Mouse (Mus musculus) CH12.LX (cell line): ENCODE measurements around the gene Adam21. TPM values are rescaled to one million over a fixed set of nuclear protein-coding genes. Genes with fewer than 3 reads are reported as not detected.

Source experiments
- DNase-seq: peaks from one replicate; pipeline ENCODE4 v3.0.0-alpha.2; 2013; ENCODE audit errors: extremely low read depth
- H3K27ac ChIP-seq: 2 replicates; pipeline ENCODE4 v1.5.1; 2012; ENCODE audit warnings: low read depth, mild to moderate bottlenecking, control low read depth, moderate library complexity; ENCODE audit not compliant: insufficient read depth
- H3K27me3 ChIP-seq: replicated peaks from 2 replicates; pipeline ENCODE3; 2012; ENCODE audit warnings: inconsistent platforms
- H3K36me3 ChIP-seq, 2 experiments: replicated peaks in 1 of 2; 2 replicates each; pipeline versions ENCODE3 to v1.6.1; 2012; ENCODE audit warnings: inconsistent platforms in 1 of 2, low read length in 1 of 2, mild to moderate bottlenecking in 1 of 2, mixed read lengths in 1 of 2, moderate library complexity in 1 of 2; ENCODE audit not compliant: control insufficient read depth in 1 of 2, insufficient read depth in 1 of 2
- H3K4me1 ChIP-seq, 2 experiments: 2 replicates each; pipeline ENCODE4 v1.6.1; 2012; ENCODE audit warnings: inconsistent platforms in 1 of 2, moderate library complexity in 1 of 2; ENCODE audit not compliant: insufficient read depth in 2 of 2, control insufficient read depth in 1 of 2
- H3K4me2 ChIP-seq: 2 replicates; pipeline ENCODE4 v1.6.1; 2012; ENCODE audit warnings: low read depth, mild to moderate bottlenecking, control low read depth; ENCODE audit not compliant: poor library complexity, insufficient read depth, severe bottlenecking
- H3K4me3 ChIP-seq, 3 experiments: fragments of 150-350 bp in 1 of 3; sonication (generic) in 1 of 3; replicated peaks in 1 of 3; 2 replicates each; pipeline versions ENCODE3 to v1.5.1; 2011 to 2012; ENCODE audit warnings: low read depth in 2 of 3, low read length in 2 of 3, mild to moderate bottlenecking in 2 of 3, moderate library complexity in 2 of 3, control low read depth in 1 of 3, improper control_type of control experiment in 1 of 3, inconsistent platforms in 1 of 3, mixed read lengths in 1 of 3; ENCODE audit not compliant: poor library complexity in 1 of 3
- H3K79me2 ChIP-seq: replicated peaks from 2 replicates; pipeline ENCODE4 v1.6.1; 2012; ENCODE audit warnings: mild to moderate bottlenecking, moderate library complexity; ENCODE audit not compliant: control insufficient read depth, poor library complexity, insufficient read depth, severe bottlenecking; ENCODE audit errors: extremely low read depth
- H3K9ac ChIP-seq: 2 replicates; pipeline ENCODE4 v1.6.1; 2012; ENCODE audit warnings: low read depth, mild to moderate bottlenecking, control low read depth, moderate library complexity; ENCODE audit not compliant: insufficient read depth
- H3K9me3 ChIP-seq: replicated peaks from 2 replicates; pipeline ENCODE3; 2012; ENCODE audit warnings: low read length, inconsistent platforms, mixed read lengths
- BHLHE40 ChIP-seq: IDR thresholded peaks from 2 replicates; pipeline ENCODE4 v1.6.1; 2011; ENCODE audit warnings: mild to moderate bottlenecking, low read depth, low read length, improper control_type of control experiment
- CHD1 ChIP-seq: IDR thresholded peaks from 2 replicates; pipeline ENCODE4 v1.6.1; 2012; ENCODE audit warnings: low read depth, low read length, improper control_type of control experiment, inconsistent platforms
- CHD2 ChIP-seq: IDR thresholded peaks from 2 replicates; pipeline ENCODE4 v1.6.1; 2011; ENCODE audit warnings: low read length, improper control_type of control experiment
- CTCF ChIP-seq, 2 experiments: IDR thresholded peaks in 1 of 2; conservative IDR thresholded peaks in 1 of 2; 2 replicates each; pipeline ENCODE4 v1.5.1; 2011 to 2012; ENCODE audit warnings: low read depth in 2 of 2, low read length in 2 of 2, improper control_type of control experiment in 1 of 2, inconsistent platforms in 1 of 2, mild to moderate bottlenecking in 1 of 2, moderate library complexity in 1 of 2
- E2F4 ChIP-seq: IDR thresholded peaks from 2 replicates; pipeline ENCODE4 v1.6.1; 2011; ENCODE audit warnings: low read depth, low read length, improper control_type of control experiment; ENCODE audit not compliant: insufficient replicate concordance
- ELF1 ChIP-seq: IDR thresholded peaks from 2 replicates; pipeline ENCODE4 v1.6.1; 2014; ENCODE audit warnings: low read depth, mild to moderate bottlenecking, inconsistent platforms, low read length, improper control_type of control experiment
- EP300 ChIP-seq: IDR thresholded peaks from 2 replicates; pipeline ENCODE4 v1.6.1; 2011; ENCODE audit warnings: low read length, improper control_type of control experiment
- ETS1 ChIP-seq: conservative IDR thresholded peaks from 2 replicates; pipeline ENCODE4 v1.6.1; 2012; ENCODE audit warnings: low read depth, mild to moderate bottlenecking, inconsistent platforms, low read length, improper control_type of control experiment, moderate library complexity
- GABPA ChIP-seq: IDR thresholded peaks from 2 replicates; pipeline ENCODE4 v1.6.1; 2012; ENCODE audit warnings: low read depth, low read length, improper control_type of control experiment, inconsistent platforms; ENCODE audit not compliant: insufficient replicate concordance
- HCFC1 ChIP-seq: IDR thresholded peaks from 2 replicates; pipeline ENCODE4 v1.6.1; 2012; ENCODE audit warnings: low read depth, mild to moderate bottlenecking, inconsistent platforms, low read length, improper control_type of control experiment
- IRF4 ChIP-seq: IDR thresholded peaks from 2 replicates; pipeline ENCODE4 v1.6.1; 2014; ENCODE audit warnings: low read depth, mild to moderate bottlenecking, inconsistent platforms, low read length, improper control_type of control experiment
- JUN ChIP-seq: IDR thresholded peaks from 2 replicates; pipeline ENCODE4 v1.6.1; 2011; ENCODE audit warnings: low read depth, mild to moderate bottlenecking, low read length, improper control_type of control experiment, moderate library complexity; ENCODE audit not compliant: insufficient read depth
- JUND ChIP-seq: conservative IDR thresholded peaks from 2 replicates; pipeline ENCODE4 v1.6.1; 2011; ENCODE audit warnings: low read depth, low read length, improper control_type of control experiment
- KAT2A ChIP-seq: IDR thresholded peaks from 2 replicates; pipeline ENCODE4 v1.6.1; 2012; ENCODE audit warnings: low read length, improper control_type of control experiment, inconsistent platforms; ENCODE audit not compliant: insufficient replicate concordance
- MAFK ChIP-seq: IDR thresholded peaks from 2 replicates; pipeline ENCODE4 v1.6.1; 2011; ENCODE audit warnings: low read length, improper control_type of control experiment; ENCODE audit not compliant: insufficient replicate concordance
- MAX ChIP-seq: IDR thresholded peaks from 2 replicates; pipeline ENCODE4 v1.6.1; 2011; ENCODE audit warnings: low read length, improper control_type of control experiment
- MAZ ChIP-seq: IDR thresholded peaks from 2 replicates; pipeline ENCODE4 v1.6.1; 2012; ENCODE audit warnings: low read depth, mild to moderate bottlenecking, inconsistent platforms, low read length, improper control_type of control experiment, moderate library complexity
- MEF2A ChIP-seq: IDR thresholded peaks from 2 replicates; pipeline ENCODE4 v1.6.1; 2014; ENCODE audit warnings: low read depth, mild to moderate bottlenecking, inconsistent platforms, low read length, improper control_type of control experiment, borderline replicate concordance
- MXI1 ChIP-seq: IDR thresholded peaks from 2 replicates; pipeline ENCODE4 v1.6.1; 2011; ENCODE audit warnings: mild to moderate bottlenecking, low read depth, low read length, improper control_type of control experiment
- MYC ChIP-seq: IDR thresholded peaks from 2 replicates; pipeline ENCODE4 v1.6.1; 2011; ENCODE audit warnings: low read depth, mild to moderate bottlenecking, improper control_type of control experiment, low read length
- NELFE ChIP-seq: IDR thresholded peaks from 2 replicates; pipeline ENCODE4 v1.6.1; 2011; ENCODE audit warnings: low read depth, low read length, improper control_type of control experiment
- NRF1 ChIP-seq: IDR thresholded peaks from 2 replicates; pipeline ENCODE4 v1.6.1; 2014; ENCODE audit warnings: low read depth, mild to moderate bottlenecking, inconsistent platforms, low read length, improper control_type of control experiment, moderate library complexity
- PAX5 ChIP-seq: IDR thresholded peaks from 2 replicates; pipeline ENCODE4 v1.6.1; 2012; ENCODE audit warnings: low read length, inconsistent platforms, mixed read lengths
- POLR2A ChIP-seq: IDR thresholded peaks from 2 replicates; pipeline ENCODE4 v1.6.1; 2011; ENCODE audit warnings: low read depth, mild to moderate bottlenecking, improper control_type of control experiment, low read length
- POLR2AphosphoS2 ChIP-seq: IDR thresholded peaks from 2 replicates; pipeline ENCODE4 v1.6.1; 2011; ENCODE audit warnings: low read depth, low read length, improper control_type of control experiment
- RAD21 ChIP-seq: IDR thresholded peaks from 2 replicates; pipeline ENCODE4 v1.6.1; 2011; ENCODE audit warnings: low read depth, mild to moderate bottlenecking, low read length, improper control_type of control experiment, moderate library complexity
- RCOR1 ChIP-seq: conservative IDR thresholded peaks from 2 replicates; pipeline ENCODE4 v1.6.1; 2012; ENCODE audit warnings: low read depth, mild to moderate bottlenecking, inconsistent platforms, low read length, improper control_type of control experiment
- SIN3A ChIP-seq: IDR thresholded peaks from 2 replicates; pipeline ENCODE4 v1.6.1; 2012; ENCODE audit warnings: low read length, improper control_type of control experiment, inconsistent platforms
- SMC3 ChIP-seq: IDR thresholded peaks from 2 replicates; pipeline ENCODE4 v1.6.1; 2011; ENCODE audit warnings: low read depth, low read length, improper control_type of control experiment
- TBP ChIP-seq: conservative IDR thresholded peaks from 2 replicates; pipeline ENCODE4 v1.6.1; 2011; ENCODE audit warnings: low read depth, low read length, improper control_type of control experiment
- TCF12 ChIP-seq: IDR thresholded peaks from 2 replicates; pipeline ENCODE4 v1.6.1; 2014; ENCODE audit warnings: low read depth, mild to moderate bottlenecking, inconsistent platforms, low read length, improper control_type of control experiment
- UBTF ChIP-seq: IDR thresholded peaks from 2 replicates; pipeline ENCODE4 v1.6.1; 2012; ENCODE audit warnings: low read depth, mild to moderate bottlenecking, inconsistent platforms, low read length, improper control_type of control experiment, moderate library complexity
- USF1 ChIP-seq: IDR thresholded peaks from 2 replicates; pipeline ENCODE4 v1.6.1; 2014; ENCODE audit warnings: low read depth, mild to moderate bottlenecking, inconsistent platforms, low read length, improper control_type of control experiment
- USF2 ChIP-seq: conservative IDR thresholded peaks from 2 replicates; pipeline ENCODE4 v1.6.1; 2011; ENCODE audit warnings: low read depth, low read length, improper control_type of control experiment
- ZC3H11A ChIP-seq: IDR thresholded peaks from 2 replicates; pipeline ENCODE4 v1.6.1; 2012; ENCODE audit warnings: low read depth, mild to moderate bottlenecking, inconsistent platforms, low read length, improper control_type of control experiment
- ZKSCAN1 ChIP-seq: IDR thresholded peaks from 2 replicates; pipeline ENCODE4 v1.6.1; 2012; ENCODE audit warnings: low read depth, inconsistent platforms, low read length, improper control_type of control experiment, borderline replicate concordance
- ZMIZ1 ChIP-seq: IDR thresholded peaks from 2 replicates; pipeline ENCODE4 v1.6.1; 2012; ENCODE audit warnings: low read depth, mild to moderate bottlenecking, inconsistent platforms, low read length, improper control_type of control experiment
- ZNF384 ChIP-seq: IDR thresholded peaks from 2 replicates; pipeline ENCODE4 v1.6.1; 2012; ENCODE audit warnings: low read depth, low read length, improper control_type of control experiment, inconsistent platforms
- dilution Hi-C: fragments of 300-500 bp; cut with MboI; formaldehyde crosslinking; loops from 2 replicates; pipeline ENCODE4 v1.14.3; 2020; ENCODE audit warnings: low sequenced_read_pairs; ENCODE audit not compliant: extremely low pct_unique_long_range_greater_than_20kb, extremely low pct_ligation_motif_present
- in situ Hi-C: fragments of 300-500 bp; cut with MboI; formaldehyde crosslinking; loops from 3 replicates; pipeline ENCODE4 v1.14.3; 2019; ENCODE audit warnings: low sequenced_read_pairs, low pct_ligation_motif_present, low pct_unique_long_range_greater_than_20kb, mixed read lengths
- polyA plus RNA-seq: library from polyadenylated mRNA; unstranded; fragments of >175 nt; gene quantifications from 2 replicates; pipeline ENCODE4 v1.2.1, GENCODE M21; 2012; ENCODE audit warnings: low read depth; ENCODE audit not compliant: insufficient read length
- total RNA-seq, 2 experiments: library from RNA; depleted of rRNA; stranded (reverse); fragments of 300-350 nt in 1 of 2; fragments of >200 nt in 1 of 2; gene quantifications; 2 replicates each; pipeline ENCODE4 v1.2.3; 2012 to 2014

Gene Adam21
- total and polyA plus RNA-seq, 3 experiments, result 0.07 TPM; not detected in 2

DNA sequence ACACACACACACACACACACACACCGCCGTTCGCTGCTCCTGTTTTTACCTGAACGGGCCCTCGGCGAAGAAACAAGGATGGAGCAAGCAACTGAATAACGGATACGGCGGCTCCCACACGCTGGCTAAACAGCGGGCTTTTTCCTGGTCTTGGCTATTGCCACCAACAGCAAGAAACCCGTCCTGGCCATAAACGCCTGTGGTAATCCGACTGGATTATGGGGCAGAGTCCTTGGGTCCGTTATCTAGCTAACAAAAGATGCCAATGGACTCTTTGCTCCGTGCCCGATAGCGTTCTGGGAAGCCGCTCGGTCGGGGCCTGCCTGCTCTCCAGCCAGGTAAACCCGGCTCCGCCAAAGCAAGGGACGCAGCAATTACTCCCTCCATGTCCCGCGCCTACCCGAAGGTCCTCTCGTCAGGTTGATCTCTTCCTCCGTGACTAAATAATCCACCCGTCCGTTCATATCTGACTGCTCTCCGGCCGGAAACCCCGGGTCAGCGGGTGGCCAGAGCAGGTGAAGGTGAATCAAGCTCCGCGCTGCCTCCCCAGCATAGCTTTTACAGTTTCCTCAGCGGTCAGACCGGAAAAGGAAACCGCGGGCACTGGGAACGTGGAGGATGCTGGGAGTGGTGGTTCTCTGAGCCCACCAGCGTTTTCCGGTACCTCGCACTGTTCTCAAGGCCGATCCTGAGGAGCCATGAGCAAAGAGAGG is 35.8 kb downstream of the Adam21 start, which contains the start of the genes Gm20498 and Synj2bp:
Gene Gm20498, minus strand, starts transcription at position 590 of the 713 bp plus-strand sequence.
Gene Synj2bp, minus strand, starts transcription at position 596 of the 713 bp plus-strand sequence.
- H3K79me2 ChIP-seq, result peaks cover 22% of the 10 kb centered on the region
- peak within 1 kb of the TSS; percentile 90; the same call in 1 of the 2 replicates for H3K4me2 ChIP-seq
- peaks cover 2 to 18% of the 10 kb centered on the region in 2 experiments; a peak in 3 of 4 replicates for H3K4me1 ChIP-seq
- H3K27ac ChIP-seq, result peak within 1 kb of the TSS; percentile 25
- dilution Hi-C loops (no loop called here), in situ Hi-C loops (no loop called here)
- H3K4me3 ChIP-seq, result peak within 1 kb of the TSS; percentile 65 to 86 (median 85)
- no peaks in the 10 kb centered on the region for H3K9me3 ChIP-seq
- H3K36me3 ChIP-seq, result peaks cover 0 to 5% of the 10 kb centered on the region in 2 experiments
- peak within 1 kb of the TSS; percentile 87 for H3K9ac ChIP-seq
- TF ChIP-seq ZMIZ1, result peak; percentile 69; the same call in 1 of the 2 replicates
- no peak for TF ChIP-seq SMC3
- no peak; the same call in 1 of the 2 replicates for TF ChIP-seq MEF2A
- TF ChIP-seq USF2, result no peak
- no peak for TF ChIP-seq PAX5
- peak; percentile 89; the same call in 1 of the 2 replicates for TF ChIP-seq KAT2A
- peak; percentile 83 for TF ChIP-seq POLR2AphosphoS2
- no peak for TF ChIP-seq MAZ
- TF ChIP-seq ZC3H11A, result no peak
- TF ChIP-seq POLR2A, result peak; percentile 93
- peak; percentile 74 for TF ChIP-seq IRF4
- no peak for TF ChIP-seq E2F4
- no peak for TF ChIP-seq RCOR1
- no peak; the same call in 1 of the 2 replicates for TF ChIP-seq GABPA
- TF ChIP-seq TBP, result peak; percentile 80
- peak; percentile 53; the same call in 1 of the 2 replicates for TF ChIP-seq MYC
- no peak for TF ChIP-seq JUN
- peak; percentile 91 for TF ChIP-seq NELFE
- TF ChIP-seq MAFK, result no peak
- no peak for TF ChIP-seq BHLHE40
- no peak for TF ChIP-seq CHD2
- TF ChIP-seq TCF12, result peak; percentile 62
- TF ChIP-seq ZNF384, result no peak
- TF ChIP-seq MAX, result no peak
- peak; percentile 96 for TF ChIP-seq HCFC1
- peak; percentile 52; the same call in 1 of the 2 replicates for TF ChIP-seq UBTF
- TF ChIP-seq ZKSCAN1, result no peak
- no peak for TF ChIP-seq USF1
- TF ChIP-seq SIN3A, result peak; percentile 72
- no peak for TF ChIP-seq EP300
- TF ChIP-seq MXI1, result no peak; the same call in 1 of the 2 replicates
- no peak for TF ChIP-seq CHD1
- no peak for TF ChIP-seq NRF1
- TF ChIP-seq ETS1, result no peak
- TF ChIP-seq JUND, result no peak
- TF ChIP-seq CTCF (conservative IDR thresholded peaks at IDR 0.05 in 1 of 2, IDR thresholded peaks at IDR 0.05 in 1 of 2; ENCODE audit: low read depth in 2 of 2, low read length in 2 of 2), result no peak
- TF ChIP-seq RAD21, result no peak
- TF ChIP-seq ELF1, result peak; percentile 86
- TF ChIP-seq, all 38 proteins: peak for 13
- no peaks in the 10 kb centered on the region for H3K27me3 ChIP-seq
- peak; percentile 89 for DNase-seq
